In the genomic region with DNA sequence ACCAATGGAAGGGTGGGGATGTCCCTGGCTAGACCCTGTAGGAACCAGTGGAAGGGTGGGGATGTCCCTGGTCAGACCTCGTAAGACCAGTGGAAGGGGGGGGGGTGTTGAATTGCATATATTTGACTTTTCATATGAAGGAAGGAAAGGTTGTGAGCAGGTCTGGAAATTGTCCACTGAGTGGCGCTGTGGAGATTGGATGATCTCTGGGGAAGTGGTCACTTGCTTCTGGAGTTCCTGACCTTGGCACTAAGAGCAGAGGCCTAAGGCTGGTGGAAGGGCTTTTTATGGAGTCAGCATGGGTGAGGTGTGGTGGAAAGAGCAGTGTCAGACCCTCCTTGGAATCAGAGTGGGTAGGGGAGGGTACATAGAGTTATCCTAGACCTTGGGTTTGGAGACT, we compare ENCODE assay signal across 19 mouse cellular contexts. TPM values are rescaled to one million over a fixed set of nuclear protein-coding genes. Genes with fewer than 3 reads are reported as not detected.
DNase-seq lines count a peak whose midpoint lies in the region; ATAC-seq and TF ChIP-seq lines count a peak whose summit lies in the region.
"Had no signal": no experiment of that assay in that cellular context is flagged by ENCODE, and none has a peak within 500 bp of the region (broad histone marks: within the 10 kb centered on the region; RNA-seq: fewer than 3 reads in every experiment).

No protein-coding gene starts in this region.

- ATAC-seq in kidney, postnatal 0 days (replicated peaks; ENCODE audit: low FRiP score, low read depth), result no peak
- no peak for ATAC-seq in neural tube, embryonic 15.5 days (ENCODE audit: low FRiP score)
- ATAC-seq: forebrain, embryonic 14.5 days had no signal

- H3K27ac ChIP-seq in kidney, postnatal 0 days, result no peak overlapping the region
- no peak overlapping the region for H3K27ac ChIP-seq in kidney, adult 2 months (ENCODE audit: insufficient read depth, low read depth, low read length)
- H3K27ac ChIP-seq in neural tube, embryonic 15.5 days (replicated peaks), result no peak overlapping the region
- H3K27ac ChIP-seq: embryonic facial prominence, embryonic 12.5 days; hindbrain, embryonic 14.5 days had no signal

- WGBS in kidney, postnatal 0 days, result 76% methylated on average over 2 of the region's 2 CpGs
- WGBS in kidney, adult 2 months, result 83% methylated on average over 2 of the region's 2 CpGs
- WGBS in neural tube, embryonic 15.5 days, result 66% methylated on average over 2 of the region's 2 CpGs

- no peaks in the 10 kb centered on the region for H3K36me3 ChIP-seq in kidney, postnatal 0 days (ENCODE audit: insufficient read depth, low read length)
- no peaks in the 10 kb centered on the region for H3K36me3 ChIP-seq in kidney, adult 2 months (ENCODE audit: control insufficient read depth, insufficient read depth, low read length)
- H3K36me3 ChIP-seq in neural tube, embryonic 15.5 days, result no peaks in the 10 kb centered on the region
- H3K36me3 ChIP-seq: embryonic facial prominence, embryonic 12.5 days; G1E had no signal

- H3K4me2 ChIP-seq in kidney, postnatal 0 days (ENCODE audit: low read length), result no peak overlapping the region
- no peak overlapping the region for H3K4me2 ChIP-seq in neural tube, embryonic 15.5 days
- H3K4me2 ChIP-seq: embryonic facial prominence, embryonic 12.5 days; hindbrain, embryonic 14.5 days had no signal

- TF ChIP-seq CTCF in kidney, postnatal 0 days (IDR thresholded peaks at IDR 0.05; ENCODE audit: low read depth), result peak; percentile 44; the same call in 1 of the 2 replicates
- TF ChIP-seq CTCF in kidney, adult 2 months (conservative IDR thresholded peaks at IDR 0.05; ENCODE audit: insufficient read depth, insufficient read length, low read depth, low read length), result no peak

- H3K4me3 ChIP-seq in kidney, postnatal 0 days (replicated peaks; ENCODE audit: low read depth, low read length), result no peak overlapping the region
- no peak overlapping the region for H3K4me3 ChIP-seq in kidney, adult 2 months (ENCODE audit: insufficient read depth, low read depth, low read length)
- H3K4me3 ChIP-seq in neural tube, embryonic 15.5 days (replicated peaks), result no peak overlapping the region
- H3K4me3 ChIP-seq: embryonic facial prominence, embryonic 12.5 days; myocyte had no signal

- no peaks in the 10 kb centered on the region for H3K9me3 ChIP-seq in kidney, postnatal 0 days (replicated peaks; ENCODE audit: low read length)
- no peaks in the 10 kb centered on the region for H3K9me3 ChIP-seq in neural tube, embryonic 15.5 days (replicated peaks)
- H3K9me3 ChIP-seq: embryonic facial prominence, embryonic 12.5 days; G1E had no signal

- no peak overlapping the region for H3K9ac ChIP-seq in kidney, postnatal 0 days (ENCODE audit: low read depth, low read length)
- no peak overlapping the region for H3K9ac ChIP-seq in neural tube, embryonic 15.5 days (replicated peaks)
- H3K9ac ChIP-seq: embryonic facial prominence, embryonic 12.5 days; hindbrain, embryonic 14.5 days had no signal

- no peak for TF ChIP-seq POLR2A in kidney, adult 2 months (IDR thresholded peaks at IDR 0.05; ENCODE audit: low read depth, low read length)

- no peaks in the 10 kb centered on the region for H3K27me3 ChIP-seq in kidney, postnatal 0 days (ENCODE audit: insufficient read depth, low read length)
- H3K27me3 ChIP-seq in kidney, adult 2 months (replicated peaks; ENCODE audit: control insufficient read depth, insufficient read depth, low read length), result no peaks in the 10 kb centered on the region
- H3K27me3 ChIP-seq in neural tube, embryonic 15.5 days (replicated peaks), result no peaks in the 10 kb centered on the region
- H3K27me3 ChIP-seq: embryonic facial prominence, embryonic 12.5 days had no signal

- 0 out of 2 replicates have a peak, but pooled peaks cover 5% of the 10 kb centered on the region for H3K4me1 ChIP-seq in kidney, postnatal 0 days (replicated peaks; ENCODE audit: insufficient read depth, low read length)
- no peaks in the 10 kb centered on the region; the same call in 1 of the 2 replicates for H3K4me1 ChIP-seq in kidney, adult 2 months (ENCODE audit: control insufficient read depth, insufficient read depth, low read length)
- H3K4me1 ChIP-seq in neural tube, embryonic 15.5 days, result peaks cover 4% of the 10 kb centered on the region
- H3K4me1 ChIP-seq: embryonic facial prominence, embryonic 12.5 days had no signal

- peak; percentile 50 to 64 for DNase-seq in cerebellum, postnatal 10 days
- no peak for DNase-seq in cerebellum, adult 11-12 months
- DNase-seq in kidney, postnatal 0 days (ENCODE audit: low spot score), result no peak
- DNase-seq in kidney, adult 2 months, result no peak
- DNase-seq in 3T3-L1 (ENCODE audit: low read depth, low spot score) (peak; percentile 19), NIH3T3 (ENCODE audit: low read depth) (peak; percentile 14)
- no peak for DNase-seq in right cerebral cortex, adult 2 months (ENCODE audit: low spot score in 2 of 2)
- DNase-seq: adrenal gland, adult 8-10 months; right cerebral cortex, adult 18-20 months had no signal

RNA-seq across cellular contexts. Expression of a gene that starts 27.8 kb away (rescaled TPM):
- polyA plus RNA-seq in kidney, postnatal 0 days (2015; fragmentation: Nextera tagmentation; extraction: Ambion mirVana), result not detected in 2 replicates
- polyA plus RNA-seq in kidney, adult 2 months (2012; rRNA removed), result not detected in 2 replicates
- not detected in 2 replicates for polyA plus RNA-seq in neural tube, embryonic 15.5 days (2015; fragmentation: Nextera tagmentation; extraction: Ambion mirVana)
- polyA plus RNA-seq: embryonic facial prominence, embryonic 12.5 days; forebrain, embryonic 14.5 days; G1E; gonadal fat pad, adult 2 months; hindbrain, embryonic 14.5 days; limb, embryonic 11.5 days; lung, embryonic 16.5 days; myocyte; stomach, embryonic 14.5 days had no signal

RNA-seq across cellular contexts. Expression of a gene that starts 41.5 kb away (rescaled TPM):
- polyA plus RNA-seq in kidney, postnatal 0 days (2015; fragmentation: Nextera tagmentation; extraction: Ambion mirVana), result 26.4 and 26.5 TPM in 2 replicates
- polyA plus RNA-seq in kidney, adult 2 months (2012; rRNA removed), result 3.6 and 4.2 TPM in 2 replicates
- polyA plus RNA-seq in neural tube, embryonic 15.5 days (2015; fragmentation: Nextera tagmentation; extraction: Ambion mirVana), result 35.8 and 38.8 TPM in 2 replicates

Comparison
In these comparisons a context has a peak if more than half of its experiments do, and no peak if none do; other contexts are left out.
1. DNase-seq: peak in cerebellum, postnatal 10 days (2 of 2), 3T3-L1 (single experiment) and NIH3T3 (single experiment); none in cerebellum, adult 11-12 months (single experiment), kidney, postnatal 0 days (single experiment), kidney, adult 2 months (single experiment) and right cerebral cortex, adult 2 months (0 of 2).